Mouse (Mus musculus): ENCODE measurements around the gene Shox2.

Gene Shox2

GRCm38 (mm10) chr3:66981706-66982105 is at the start of gene Shox2:
TSS of gene Shox2 (minus strand) at chr3:66981771.
- peak; percentile 32 for DNase-seq

- no peak for DNase-seq
These were observed 15.2 kb upstream of the Shox2 start for GRCm38 (mm10) chr3:66996820-66997219.

- DNase-seq = no peak
These were observed 4.7 kb upstream of the Shox2 start for GRCm38 (mm10) chr3:66986287-66986560.

GRCm38 (mm10) chr3:66985539-66986286 is 4.1 kb upstream of the Shox2 start:
- peak; percentile 85 for DNase-seq

GRCm38 (mm10) chr3:66983481-66983880 is 1.9 kb upstream of the Shox2 start:
- DNase-seq = no peak

- DNase-seq = peak; percentile 62
These were observed 775 bp upstream of the Shox2 start for GRCm38 (mm10) chr3:66982181-66982911.

- DNase-seq = peak; percentile 80
These were observed 390 bp downstream of the Shox2 start, which contains the start of gene Rsrc1 for GRCm38 (mm10) chr3:66981101-66981661. TSS of gene Rsrc1 (plus strand) at chr3:66981390.

GRCm38 (mm10) chr3:66980111-66980975 is 1.2 kb downstream of the Shox2 start:
- DNase-seq = peak; percentile 23

- no peak for DNase-seq
These were observed 2.1 kb downstream of the Shox2 start for GRCm38 (mm10) chr3:66979491-66979890.

GRCm38 (mm10) chr3:66978457-66979381 is 2.9 kb downstream of the Shox2 start:
- peak; percentile 20 for DNase-seq

- peak; percentile 13 for DNase-seq
These were observed 3.6 kb downstream of the Shox2 start for GRCm38 (mm10) chr3:66977811-66978456.

- DNase-seq = no peak
These were observed 4.5 kb downstream of the Shox2 start for GRCm38 (mm10) chr3:66976889-66977615.

GRCm38 (mm10) chr3:66974501-66974900 is 7.1 kb downstream of the Shox2 start:
- no peak for DNase-seq

- peak; percentile 76 for DNase-seq
These were observed 8.1 kb downstream of the Shox2 start for GRCm38 (mm10) chr3:66973391-66973943.

GRCm38 (mm10) chr3:66972191-66972950 is 9.2 kb downstream of the Shox2 start:
- peak; percentile 3 for DNase-seq

GRCm38 (mm10) chr3:66970661-66971331 is 10.8 kb downstream of the Shox2 start:
- DNase-seq = no peak

- DNase-seq = no peak
These were observed 11.3 kb downstream of the Shox2 start for GRCm38 (mm10) chr3:66970261-66970660.

GRCm38 (mm10) chr3:66967508-66967907 is 14.1 kb downstream of the Shox2 start:
- DNase-seq = no peak

GRCm38 (mm10) chr3:66964884-66965283 is 16.7 kb downstream of the Shox2 start:
- DNase-seq = no peak

All from kidney, adult 18-20 months (tissue).